Mouse (Mus musculus) testis, adult 2 months (tissue): ENCODE results near the gene Ptprb.

Source experiments
- CTCF ChIP-seq: fragments of 200-500 bp; IDR thresholded peaks from 2 replicates; pipeline ENCODE4 v1.5.1; 2012; ENCODE audit warnings: low read depth, mild to moderate bottlenecking, inconsistent platforms, low read length, moderate library complexity; ENCODE audit not compliant: control insufficient read depth, insufficient read depth, insufficient replicate concordance
- POLR2A ChIP-seq: fragments of 200-500 bp; IDR thresholded peaks from 2 replicates; pipeline ENCODE4 v1.6.1; 2012; ENCODE audit warnings: low read depth, mild to moderate bottlenecking, inconsistent platforms, low read length, moderate library complexity; ENCODE audit not compliant: control insufficient read depth

DNA sequence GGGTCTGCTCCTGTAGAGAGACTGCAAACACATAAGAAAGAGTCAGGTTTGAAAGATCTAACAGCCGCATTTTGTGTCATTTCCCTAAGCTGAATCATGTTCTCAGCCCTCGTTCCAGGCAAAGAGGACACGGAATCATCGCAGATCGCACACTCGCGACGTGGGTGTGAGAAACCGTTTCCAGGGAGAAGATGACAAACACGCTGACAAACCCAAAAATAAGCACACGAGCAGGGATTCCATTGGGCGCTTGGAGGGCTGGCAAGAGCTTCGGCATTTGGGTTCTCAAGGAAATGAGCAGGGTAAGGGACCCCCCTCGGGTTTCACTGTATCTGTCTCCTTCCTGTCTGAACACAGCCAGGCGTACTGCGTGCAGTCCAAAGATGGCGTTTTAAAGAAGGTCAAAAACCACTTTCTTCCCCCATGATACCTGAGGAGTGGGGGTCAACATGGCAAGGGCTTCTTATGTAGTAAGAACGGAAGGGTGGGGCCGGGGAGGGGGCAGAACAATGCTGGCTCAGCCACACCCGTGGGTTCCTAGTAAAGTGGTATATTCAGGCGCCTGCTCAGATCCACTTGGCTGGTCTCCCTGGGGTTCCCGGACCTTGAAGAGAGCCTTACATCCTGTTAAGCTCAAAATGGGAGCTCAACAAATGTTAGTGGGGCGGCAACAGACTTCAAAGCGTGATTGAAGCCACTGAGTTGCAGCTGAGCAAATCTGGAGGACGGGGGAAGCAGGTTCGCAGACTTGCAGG, 152.9 kb downstream of the Ptprb start:
- TF ChIP-seq CTCF, result no peak
- no peak for TF ChIP-seq POLR2A
